Mouse (Mus musculus): ENCODE results near the gene Zmym1.
"Not testable (repeated sequence)": the region's sequence is repeated elsewhere in the genome, so short reads cannot be mapped to it uniquely, and the experiment has no call there.

Gene Zmym1

DNA sequence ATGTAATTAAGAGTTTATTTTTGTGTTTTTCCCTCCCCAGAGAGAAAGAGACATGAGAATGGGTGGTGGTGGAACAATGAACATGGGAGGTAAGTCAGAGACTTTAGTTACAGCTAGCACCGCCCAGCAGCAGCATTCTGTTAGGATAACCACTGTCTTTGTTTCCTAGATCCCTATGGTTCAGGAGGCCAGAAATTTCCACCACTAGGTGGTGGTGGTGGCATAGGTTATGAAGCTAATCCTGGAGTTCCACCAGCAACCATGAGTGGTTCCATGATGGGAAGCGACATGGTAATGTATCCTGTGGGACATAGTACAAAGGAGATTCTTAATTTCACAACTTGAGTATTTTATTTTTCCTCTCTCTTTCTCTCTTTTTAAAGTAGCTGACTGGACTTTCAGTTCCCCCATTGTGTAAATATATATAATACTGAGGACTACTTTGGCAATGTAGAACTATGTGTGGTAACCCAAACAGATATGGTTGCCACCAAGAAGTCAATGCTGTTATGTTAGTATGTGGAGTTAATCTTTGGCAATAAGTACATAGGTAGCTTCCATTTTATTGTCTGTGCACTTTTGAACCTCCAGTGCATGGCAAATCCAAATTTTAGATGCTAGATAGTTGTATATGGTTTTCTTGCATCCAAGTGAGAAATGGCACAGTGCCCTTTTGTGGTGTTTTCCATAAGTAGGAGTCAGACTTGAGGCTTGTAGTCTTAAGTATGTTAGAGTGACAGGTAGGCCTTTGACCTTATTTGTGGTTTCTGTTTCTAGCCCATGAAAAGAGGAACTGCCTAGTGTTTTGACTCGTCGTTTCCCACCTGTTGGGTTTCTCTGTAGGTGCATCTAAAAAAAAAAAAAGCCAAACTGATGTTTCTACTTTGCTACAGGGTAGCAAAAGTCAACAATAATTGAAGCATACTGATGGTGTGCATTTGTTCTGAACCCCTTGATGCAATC, 33.4 kb downstream of the Zmym1 start:
- peak; percentile 66 to 77 for DNase-seq

DNA sequence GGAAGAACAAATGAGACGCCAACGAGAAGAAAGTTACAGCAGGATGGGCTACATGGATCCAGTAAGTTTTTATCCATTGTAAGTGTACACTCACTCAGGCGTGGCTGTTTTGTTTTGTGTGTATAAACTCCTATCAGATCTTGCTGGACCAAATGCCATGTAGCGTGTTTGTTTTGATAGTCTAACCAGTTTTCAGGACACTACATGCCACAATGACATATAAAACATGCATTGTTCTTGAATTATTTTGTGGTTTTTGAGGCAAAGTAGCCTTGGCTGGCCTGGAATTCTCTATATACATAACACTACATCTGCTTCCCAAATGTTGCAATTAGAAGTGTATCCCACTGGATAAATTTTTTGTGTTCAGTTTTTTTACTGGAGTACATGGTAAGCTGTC, 34.1 kb downstream of the Zmym1 start:
- DNase-seq: no peak

- DNase-seq: no peak
These were observed 36.7 kb downstream of the Zmym1 start for GRCm38 (mm10) chr4:127024240-127024639.

DNA sequence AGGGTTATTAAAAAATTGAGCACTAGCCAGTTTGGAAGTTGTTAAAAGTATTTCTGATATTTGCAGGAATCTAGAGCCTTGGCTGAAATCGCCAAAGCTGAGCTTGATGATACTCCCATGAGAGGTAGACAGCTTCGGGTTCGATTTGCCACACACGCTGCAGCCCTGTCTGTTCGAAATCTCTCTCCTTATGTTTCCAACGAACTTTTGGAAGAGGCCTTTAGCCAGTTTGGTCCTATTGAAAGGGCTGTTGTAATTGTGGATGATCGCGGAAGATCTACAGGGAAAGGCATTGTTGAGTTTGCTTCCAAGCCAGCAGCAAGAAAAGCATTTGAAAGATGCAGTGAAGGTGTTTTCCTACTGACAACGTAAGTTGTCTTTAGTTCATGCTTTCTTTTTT, 37.8 kb downstream of the Zmym1 start:
- DNase-seq: no peak

DNA sequence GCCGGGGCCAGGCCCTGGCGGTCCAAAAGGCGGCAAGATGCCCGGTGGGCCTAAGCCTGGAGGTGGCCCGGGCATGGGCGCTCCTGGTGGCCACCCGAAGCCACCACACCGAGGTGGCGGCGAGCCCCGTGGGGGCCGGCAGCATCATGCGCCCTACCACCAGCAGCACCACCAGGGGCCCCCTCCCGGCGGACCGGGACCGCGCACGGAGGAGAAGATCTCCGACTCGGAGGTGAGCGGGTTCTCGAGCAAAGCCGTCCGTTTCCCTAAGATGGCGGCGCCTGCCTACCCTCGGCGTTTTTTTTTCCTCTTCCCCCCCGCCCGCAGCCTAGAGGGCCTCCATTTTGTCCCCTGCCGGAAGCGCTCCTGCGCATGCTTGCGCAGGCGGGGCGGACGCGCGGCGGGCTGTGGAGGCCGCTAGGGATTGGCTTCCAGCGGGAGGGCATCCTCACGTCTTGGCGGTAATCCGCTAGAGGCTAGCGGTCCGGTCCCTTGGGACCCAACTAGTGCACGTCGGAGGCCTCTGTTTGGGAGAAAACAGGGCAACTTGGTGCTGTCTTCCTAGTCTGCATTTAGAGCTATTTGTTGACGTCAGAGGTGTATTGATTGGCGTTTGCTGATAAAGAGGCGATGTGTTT, 38.8 kb downstream of the Zmym1 start:
- DNase-seq: peak; percentile 89 to 94

DNA sequence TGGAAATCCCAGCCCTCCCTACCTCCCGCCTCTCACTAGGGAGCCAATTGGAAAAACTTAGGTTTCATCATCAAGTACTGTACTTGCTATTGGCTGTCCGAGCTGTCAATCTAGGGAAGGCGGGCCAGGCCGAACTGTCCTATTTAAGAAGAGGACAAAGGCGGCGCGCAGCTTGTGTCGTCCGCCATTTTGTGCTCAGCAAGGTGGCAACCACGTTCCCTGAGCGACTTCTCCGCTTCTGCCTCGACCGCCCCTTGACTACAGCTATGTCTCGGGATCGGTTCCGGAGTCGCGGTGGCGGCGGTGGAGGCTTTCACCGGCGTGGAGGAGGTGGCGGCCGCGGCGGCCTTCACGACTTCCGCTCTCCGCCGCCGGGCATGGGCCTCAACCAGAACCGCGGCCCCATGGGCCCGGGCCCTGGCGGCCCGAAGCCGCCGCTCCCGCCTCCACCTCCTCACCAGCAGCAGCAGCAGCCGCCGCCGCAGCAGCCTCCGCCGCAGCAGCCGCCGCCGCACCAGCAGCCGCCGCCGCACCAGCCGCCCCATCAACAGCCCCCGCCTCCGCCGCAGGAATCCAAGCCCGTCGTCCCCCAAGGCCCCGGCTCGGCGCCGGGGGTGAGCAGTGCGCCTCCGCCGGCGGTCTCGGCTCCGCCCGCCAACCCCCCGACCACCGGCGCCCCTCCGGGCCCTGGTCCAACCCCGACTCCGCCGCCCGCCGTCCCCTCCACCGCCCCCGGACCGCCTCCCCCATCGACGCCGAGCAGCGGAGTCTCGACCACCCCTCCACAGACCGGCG, 39.6 kb downstream of the Zmym1 start, which contains the start of gene Sfpq:
Gene Sfpq (plus strand): TSS at position 174 of the 795 bp plus-strand sequence.
- peak; percentile 98 for DNase-seq

DNA sequence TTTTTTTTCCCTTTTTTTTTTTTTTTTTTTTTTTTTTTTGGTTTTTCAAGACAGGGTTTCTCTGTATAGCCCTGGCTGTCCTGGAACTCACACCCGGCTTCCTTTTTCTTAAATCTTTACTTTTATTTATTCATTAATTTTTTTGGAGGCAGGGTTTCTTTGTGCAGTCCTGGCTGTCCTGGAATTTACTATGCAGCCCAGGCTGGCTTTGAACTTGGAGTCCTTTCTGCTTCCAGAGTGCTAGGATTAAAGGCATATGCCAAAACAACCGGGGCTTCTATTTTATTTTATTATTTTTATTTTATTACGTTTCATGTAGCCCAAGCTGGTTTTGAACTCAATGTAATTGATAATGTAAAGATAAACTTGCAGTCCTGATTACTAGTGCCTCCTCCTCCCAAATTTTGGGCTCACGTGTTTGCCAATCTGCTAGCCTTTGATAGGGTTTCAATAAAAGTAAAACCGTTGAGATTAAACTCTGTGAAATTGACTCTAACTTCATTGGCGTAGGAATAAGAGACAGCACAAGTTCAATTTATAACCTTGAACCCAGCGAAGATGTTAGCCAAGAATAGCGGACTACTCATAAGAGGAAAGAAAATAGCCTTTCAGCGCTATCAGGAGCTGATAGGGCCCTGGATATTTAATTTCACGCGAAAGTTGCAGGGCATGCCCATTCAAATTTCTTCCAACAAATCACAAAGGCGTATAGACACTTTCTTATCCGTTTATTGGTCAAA, 40.4 kb downstream of the Zmym1 start:
- DNase-seq: no peak

GRCm38 (mm10) chr4:127016366-127016765, 44.6 kb downstream of the Zmym1 start:
- no peak for DNase-seq

DNA sequence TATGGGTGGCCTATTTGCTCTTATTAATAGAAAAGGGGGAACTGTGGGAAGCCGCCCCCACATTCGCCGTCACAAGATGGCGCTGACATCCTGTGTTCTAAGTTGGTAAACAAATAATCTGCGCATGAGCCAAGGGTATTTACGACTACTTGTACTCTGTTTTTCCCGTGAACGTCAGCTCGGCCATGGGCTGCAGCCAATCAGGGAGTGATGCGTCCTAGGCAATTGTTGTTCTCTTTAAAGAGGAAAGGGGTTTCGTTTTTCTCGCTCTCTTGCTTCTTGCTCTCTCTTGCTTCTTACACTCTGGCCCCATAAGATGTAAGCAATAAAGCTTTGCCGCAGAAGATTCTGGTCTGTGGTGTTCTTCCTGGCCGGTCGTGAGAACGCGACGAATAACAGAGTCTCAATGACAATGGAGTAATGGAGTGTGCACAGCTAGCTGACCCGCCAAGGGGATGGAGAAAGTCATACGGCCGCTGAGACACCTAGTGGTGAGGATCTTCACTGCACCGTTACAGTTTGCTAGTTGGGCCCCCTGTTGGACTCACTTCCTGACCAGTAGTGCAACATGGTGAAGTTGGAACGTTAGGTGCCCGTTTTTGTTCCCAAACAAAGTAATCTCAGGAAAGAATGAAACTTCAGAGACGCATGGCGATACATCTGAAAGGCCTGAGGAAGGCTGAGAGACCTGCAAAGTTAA, 45.5 kb downstream of the Zmym1 start:
- DNase-seq: peak; percentile 90 to 93

DNA sequence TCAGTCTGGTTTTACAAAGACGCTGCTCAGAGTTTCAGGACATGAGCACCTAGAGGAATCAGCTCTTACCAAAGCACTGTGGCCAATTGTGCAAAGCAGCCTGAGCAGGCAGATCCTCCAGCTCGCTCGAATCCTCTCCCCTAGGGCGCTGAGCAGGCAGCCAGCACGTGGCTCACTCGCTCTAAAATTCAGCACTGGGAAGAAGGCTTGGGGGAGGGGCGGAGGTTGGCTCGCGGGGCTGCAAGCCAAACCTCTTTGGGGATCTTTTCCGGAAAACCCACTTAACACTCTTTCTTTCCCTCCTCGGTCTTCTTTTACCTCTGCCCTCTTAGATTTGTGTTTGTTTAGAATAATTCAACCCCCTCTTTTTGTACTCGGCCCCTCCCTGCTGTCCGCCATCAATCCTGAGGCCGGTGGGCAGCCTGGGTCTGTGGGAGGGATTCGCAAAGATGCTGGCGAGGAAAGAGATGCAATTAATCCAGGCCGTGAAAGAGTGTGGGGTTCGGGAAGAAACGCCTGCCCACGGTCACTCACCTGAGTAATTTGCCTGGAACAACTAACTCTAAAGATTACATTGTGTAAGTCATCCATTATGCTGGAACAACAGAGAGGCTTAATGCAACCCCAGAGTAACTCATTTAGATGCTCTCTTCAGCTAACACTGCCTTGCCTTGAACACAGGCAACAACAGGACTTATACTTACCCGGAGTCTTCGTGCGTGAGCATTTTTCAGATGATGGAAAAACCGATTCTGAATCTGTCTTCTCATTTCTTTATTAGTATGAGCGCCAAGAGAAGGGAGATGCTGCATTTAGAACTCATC, 55.6 kb downstream of the Zmym1 start:
- DNase-seq: peak; percentile 75 to 80

- DNase-seq: no peak
These were observed 56.6 kb downstream of the Zmym1 start for GRCm38 (mm10) chr4:127004384-127004783.

DNA sequence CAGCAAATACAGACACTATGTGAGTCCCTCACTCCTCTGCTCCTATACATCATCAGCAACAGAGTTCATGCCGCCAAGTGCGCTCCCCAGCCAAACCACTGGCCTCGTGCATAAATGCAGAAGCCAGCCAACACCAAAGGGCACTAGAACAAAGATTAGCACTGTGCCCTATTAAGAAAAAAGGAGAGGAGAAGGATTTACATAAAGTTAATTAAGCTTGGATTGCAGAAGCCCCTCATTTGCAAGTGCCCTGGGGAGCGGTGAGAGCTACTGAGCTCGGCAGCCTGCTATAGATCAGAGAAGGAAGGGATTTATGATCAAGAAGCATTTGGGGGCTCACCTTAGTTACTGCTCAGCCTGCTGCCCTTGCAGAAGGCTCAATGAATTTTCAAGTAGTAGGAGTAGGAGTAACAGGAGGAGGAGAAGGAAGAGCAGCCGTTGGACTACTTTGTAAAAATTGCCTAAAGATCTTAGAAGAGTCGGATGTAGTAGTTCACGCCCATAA, 60.3 kb downstream of the Zmym1 start:
- no peak for DNase-seq

DNA sequence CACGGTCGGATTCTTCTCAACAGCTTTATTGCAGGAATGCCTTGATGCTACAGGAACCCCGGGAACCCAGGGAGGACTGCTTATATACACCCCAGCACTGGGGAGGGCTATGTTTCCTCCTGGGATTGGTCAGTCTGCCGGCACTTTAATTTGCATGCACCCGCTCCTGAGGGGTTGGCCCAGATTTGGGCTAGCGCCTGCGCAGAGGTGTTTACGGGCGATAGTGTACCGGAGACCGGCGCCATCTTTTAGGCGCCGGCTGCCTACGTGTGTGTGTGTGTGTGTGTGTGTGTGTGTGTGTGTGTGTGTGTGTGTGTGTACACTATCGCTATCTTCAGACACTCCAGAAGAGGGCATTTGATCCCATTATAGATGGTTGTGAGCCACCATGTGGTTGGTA, 61.6 kb downstream of the Zmym1 start:
- DNase-seq: not testable (repeated sequence)
